Mouse (Mus musculus) cerebellum, postnatal 25 days (tissue): ENCODE results near the gene Gm28870.
"Not testable (repeated sequence)": the region's sequence is repeated elsewhere in the genome, so short reads cannot be mapped to it uniquely, and the experiment has no call there.

Source experiments
- DNase-seq, 2 experiments: peaks; one replicate each; pipeline ENCODE4 v3.0.0; 2021; ENCODE audit warnings: mixed read lengths in 2 of 2

Gene Gm28870

GRCm38 (mm10) chrY:50096976-50097375 lies at the start of gene Gm28870:
Gene Gm28870 (plus strand): TSS chrY:50097276.
- DNase-seq, result not testable (repeated sequence)
